18 mouse cellular contexts compared by ENCODE assay signal in the genomic region with DNA sequence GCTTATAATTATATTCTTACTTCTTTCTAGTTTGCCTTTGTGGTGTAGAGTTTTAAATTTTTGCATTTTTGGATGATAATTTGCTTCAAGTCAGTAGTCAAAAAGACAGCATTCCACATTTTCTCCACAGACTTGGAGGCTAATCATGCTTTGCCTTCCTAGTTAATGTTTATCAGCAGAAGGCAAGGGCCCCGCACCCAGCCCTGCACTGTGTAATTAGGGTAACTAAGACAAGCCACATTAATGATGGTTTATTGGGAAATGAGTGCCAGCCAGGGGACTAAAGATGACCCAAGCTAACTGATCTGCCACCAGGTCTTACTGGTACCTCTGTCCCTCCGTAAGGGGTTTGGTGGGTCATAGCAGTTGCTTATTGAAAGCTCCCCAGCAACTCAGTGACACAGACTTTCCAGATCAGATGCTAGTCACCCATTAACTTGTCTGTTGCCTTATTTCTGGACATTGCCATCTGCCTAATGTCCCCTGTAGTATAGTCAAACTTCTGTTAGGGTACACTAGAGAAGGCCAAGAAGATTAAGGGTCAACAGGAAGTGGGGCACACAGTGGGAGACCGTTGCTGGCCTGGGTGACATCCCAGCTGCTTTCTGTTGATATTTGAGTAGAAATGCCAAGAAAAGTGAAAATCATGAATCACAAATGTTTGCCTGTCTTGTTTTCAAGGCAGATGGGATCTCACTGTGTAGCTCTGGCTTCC. TPM values are rescaled to one million over a fixed set of nuclear protein-coding genes. Genes with fewer than 3 reads are reported as not detected.
DNase-seq lines count a peak whose midpoint lies in the region; ATAC-seq and TF ChIP-seq lines count a peak whose summit lies in the region.
"Had no signal": no experiment of that assay in that cellular context is flagged by ENCODE, and none has a peak within 500 bp of the region (broad histone marks: within the 10 kb centered on the region; RNA-seq: fewer than 3 reads in every experiment).

No protein-coding gene starts in this region.

- no peak overlapping the region for H3K9ac ChIP-seq in lung, postnatal 0 days (replicated peaks; ENCODE audit: low read depth)
- no peak overlapping the region for H3K9ac ChIP-seq in kidney, embryonic 15.5 days
- peak overlapping the region; percentile 9; the same call in 1 of the 2 replicates for H3K9ac ChIP-seq in liver, embryonic 11.5 days (ENCODE audit: low read depth, low read length)
- no peak overlapping the region for H3K9ac ChIP-seq in stomach, postnatal 0 days (ENCODE audit: low read length)
- H3K9ac ChIP-seq: embryonic facial prominence, embryonic 15.5 days; forebrain, embryonic 12.5 days; limb, embryonic 12.5 days; neural tube, embryonic 13.5 days had no signal

- no peak overlapping the region for H3K4me3 ChIP-seq in lung, postnatal 0 days (ENCODE audit: low read depth, low read length)
- no peak overlapping the region for H3K4me3 ChIP-seq in lung, adult 2 months (replicated peaks; ENCODE audit: extremely low read depth, low read depth, low read length)
- H3K4me3 ChIP-seq in kidney, embryonic 15.5 days (replicated peaks) = no peak overlapping the region
- H3K4me3 ChIP-seq in liver, embryonic 11.5 days (ENCODE audit: low read depth, low read length) = no peak overlapping the region
- no peak overlapping the region for H3K4me3 ChIP-seq in stomach, postnatal 0 days (ENCODE audit: low read depth, low read length)
- H3K4me3 ChIP-seq: embryonic facial prominence, embryonic 15.5 days; forebrain, embryonic 12.5 days; heart, embryonic 10.5 days; limb, embryonic 12.5 days; neural tube, embryonic 13.5 days had no signal

- TF ChIP-seq CTCF in lung, postnatal 0 days (IDR thresholded peaks at IDR 0.05) = no peak
- no peak for TF ChIP-seq CTCF in lung, adult 2 months (IDR thresholded peaks at IDR 0.05; ENCODE audit: insufficient read depth, low read length)
- TF ChIP-seq CTCF in stomach, postnatal 0 days (IDR thresholded peaks at IDR 0.05; ENCODE audit: low read depth) = no peak

- peak; percentile 28 for DNase-seq in lung, postnatal 0 days (ENCODE audit: low spot score)
- DNase-seq in lung, adult 2 months = no peak
- DNase-seq in liver, embryonic 11.5 days (ENCODE audit: low spot score) = no peak
- no peak for DNase-seq in stomach, postnatal 0 days (ENCODE audit: low spot score)
- no peak for DNase-seq in left cerebral cortex, adult 18-20 months (ENCODE audit: low spot score in 2 of 2)
- DNase-seq in cerebellum, postnatal 36 days = no peak
- DNase-seq: adrenal gland, postnatal 14 days; B cell, adult 2 months; retina, postnatal 1 day; spleen, adult 18-20 months had no signal

- ATAC-seq in lung, postnatal 0 days = peak; percentile 4; the same call in 1 of the 2 replicates
- ATAC-seq in kidney, embryonic 15.5 days (replicated peaks; ENCODE audit: low FRiP score) = no peak
- no peak for ATAC-seq in liver, embryonic 11.5 days (replicated peaks; ENCODE audit: low FRiP score)
- no peak for ATAC-seq in stomach, postnatal 0 days (ENCODE audit: low FRiP score, low TSS enrichment)
- ATAC-seq in monocyte, adult 5-6 weeks (replicated peaks; ENCODE audit: insufficient number of reproducible peaks, low FRiP score, low TSS enrichment, poor library complexity, severe bottlenecking) = no peak

- no peak overlapping the region for H3K4me2 ChIP-seq in lung, postnatal 0 days (replicated peaks; ENCODE audit: low read depth, low read length)
- H3K4me2 ChIP-seq in kidney, embryonic 15.5 days = 0 out of 2 replicates have a peak overlapping the region, but pooled peaks have one; percentile 3
- H3K4me2 ChIP-seq in liver, embryonic 11.5 days = peak overlapping the region; percentile 33
- H3K4me2 ChIP-seq in stomach, postnatal 0 days (replicated peaks; ENCODE audit: low read depth) = no peak overlapping the region
- H3K4me2 ChIP-seq: embryonic facial prominence, embryonic 15.5 days; forebrain, embryonic 12.5 days; limb, embryonic 12.5 days; neural tube, embryonic 13.5 days had no signal

- 0 out of 2 replicates have a peak, but pooled peaks cover 7% of the 10 kb centered on the region for H3K36me3 ChIP-seq in lung, postnatal 0 days (ENCODE audit: insufficient read depth, low read length)
- H3K36me3 ChIP-seq in kidney, embryonic 15.5 days = peaks cover 23% of the 10 kb centered on the region
- H3K36me3 ChIP-seq in liver, embryonic 11.5 days (ENCODE audit: control insufficient read depth, insufficient read depth, low read length) = peaks cover 15% of the 10 kb centered on the region
- H3K36me3 ChIP-seq in stomach, postnatal 0 days (ENCODE audit: control insufficient read depth, insufficient read depth, low read length) = peaks cover 12% of the 10 kb centered on the region; the same call in 1 of the 2 replicates

- no peak for TF ChIP-seq POLR2A in lung, adult 2 months (IDR thresholded peaks at IDR 0.05; ENCODE audit: borderline replicate concordance, extremely low read depth, low read depth, low read length)

- H3K27me3 ChIP-seq in lung, postnatal 0 days (replicated peaks; ENCODE audit: insufficient read depth, low read length) = no peaks in the 10 kb centered on the region
- no peaks in the 10 kb centered on the region for H3K27me3 ChIP-seq in kidney, embryonic 15.5 days
- H3K27me3 ChIP-seq in liver, embryonic 11.5 days (replicated peaks; ENCODE audit: control insufficient read depth, insufficient read depth, low read length) = no peaks in the 10 kb centered on the region
- no peaks in the 10 kb centered on the region for H3K27me3 ChIP-seq in stomach, postnatal 0 days (ENCODE audit: control insufficient read depth, insufficient read depth, low read length)
- H3K27me3 ChIP-seq: embryonic facial prominence, embryonic 15.5 days; forebrain, embryonic 12.5 days; limb, embryonic 12.5 days; megakaryocyte, embryonic 14.5 days; neural tube, embryonic 13.5 days had no signal

- 63% methylated on average over 3 of the region's 3 CpGs for WGBS in lung, postnatal 0 days
- WGBS in lung, adult 2 months = 68% methylated on average over 3 of the region's 3 CpGs
- 61% methylated on average over 3 of the region's 3 CpGs for WGBS in kidney, embryonic 15.5 days
- 61% methylated on average over 3 of the region's 3 CpGs for WGBS in liver, embryonic 11.5 days
- WGBS in stomach, postnatal 0 days = 56% methylated on average over 3 of the region's 3 CpGs

- H3K4me1 ChIP-seq in lung, postnatal 0 days (ENCODE audit: insufficient read depth, low read depth, low read length) = no peaks in the 10 kb centered on the region
- H3K4me1 ChIP-seq in lung, adult 2 months (ENCODE audit: control insufficient read depth, insufficient read depth, low read length) = peaks cover 3% of the 10 kb centered on the region; the same call in 1 of the 2 replicates
- peaks cover 39% of the 10 kb centered on the region for H3K4me1 ChIP-seq in kidney, embryonic 15.5 days
- H3K4me1 ChIP-seq in liver, embryonic 11.5 days (replicated peaks; ENCODE audit: control insufficient read depth, insufficient read depth, low read length) = peaks cover 21% of the 10 kb centered on the region
- H3K4me1 ChIP-seq in stomach, postnatal 0 days (replicated peaks; ENCODE audit: control insufficient read depth, insufficient read depth) = no peaks in the 10 kb centered on the region

- H3K9me3 ChIP-seq in lung, postnatal 0 days (ENCODE audit: low read length) = no peaks in the 10 kb centered on the region
- no peaks in the 10 kb centered on the region for H3K9me3 ChIP-seq in kidney, embryonic 15.5 days (replicated peaks)
- no peaks in the 10 kb centered on the region for H3K9me3 ChIP-seq in liver, embryonic 11.5 days (ENCODE audit: control insufficient read depth, low read length)
- H3K9me3 ChIP-seq in stomach, postnatal 0 days (ENCODE audit: control insufficient read depth, low read length) = no peaks in the 10 kb centered on the region
- H3K9me3 ChIP-seq: embryonic facial prominence, embryonic 15.5 days; forebrain, embryonic 12.5 days; heart, embryonic 10.5 days; limb, embryonic 12.5 days; megakaryocyte, embryonic 14.5 days; neural tube, embryonic 13.5 days had no signal

- H3K27ac ChIP-seq in lung, postnatal 0 days (ENCODE audit: low read length) = peak overlapping the region; percentile 51
- H3K27ac ChIP-seq in kidney, embryonic 15.5 days = peak overlapping the region; percentile 76
- H3K27ac ChIP-seq in liver, embryonic 11.5 days (ENCODE audit: low read depth, low read length) = peak overlapping the region; percentile 51
- H3K27ac ChIP-seq in stomach, postnatal 0 days (replicated peaks) = peak overlapping the region; percentile 25; the same call in 1 of the 2 replicates
- H3K27ac ChIP-seq: embryonic facial prominence, embryonic 15.5 days; forebrain, embryonic 12.5 days; heart, embryonic 10.5 days; limb, embryonic 12.5 days; neural tube, embryonic 13.5 days had no signal

- no peak for TF ChIP-seq EP300 in lung, postnatal 0 days (IDR thresholded peaks at IDR 0.05)
- no peak for TF ChIP-seq EP300 in stomach, postnatal 0 days (optimal IDR thresholded peaks at IDR 0.05)

RNA-seq across cellular contexts. Expression of a gene that starts 3.2 kb away (rescaled TPM):
- polyA plus RNA-seq in lung, postnatal 0 days (2015; fragmentation: Nextera tagmentation; extraction: Ambion mirVana) = 8.7 and 11.1 TPM in 2 replicates
- 23.7 and 26.6 TPM in 2 replicates for polyA plus RNA-seq in lung, adult 2 months (2012; rRNA removed)
- 21.7 and 22.2 TPM in 2 replicates for polyA plus RNA-seq in kidney, embryonic 15.5 days (2015; fragmentation: Nextera tagmentation; extraction: Ambion mirVana)
- polyA plus RNA-seq in liver, embryonic 11.5 days (2014; fragmentation: Nextera tagmentation; extraction: Ambion mirVana) = 36.9 and 37.0 TPM in 2 replicates
- polyA plus RNA-seq in stomach, postnatal 0 days (2015; fragmentation: Nextera tagmentation; extraction: Ambion mirVana) = 8.2 and 8.9 TPM in 2 replicates
- total RNA-seq in monocyte, adult 5-6 weeks (2017) = 18.4 to 25.4 TPM (median 25.1 TPM) in 3 replicates
- 10 to 100 TPM; 18.8 to 20.8 TPM for total RNA-seq in left cerebral cortex, adult 18-20 months (2021)

RNA-seq across cellular contexts. Expression of a gene that starts 20.5 kb away (rescaled TPM):
- polyA plus RNA-seq in lung, postnatal 0 days (2015; fragmentation: Nextera tagmentation; extraction: Ambion mirVana) = not detected in 2 replicates
- polyA plus RNA-seq in lung, adult 2 months (2012; rRNA removed) = 0.11 and 0.12 TPM in 2 replicates
- polyA plus RNA-seq in kidney, embryonic 15.5 days (2015; fragmentation: Nextera tagmentation; extraction: Ambion mirVana) = 0.06 and 0.10 TPM in 2 replicates
- polyA plus RNA-seq in liver, embryonic 11.5 days (2014; fragmentation: Nextera tagmentation; extraction: Ambion mirVana) = 0.05 and 0.10 TPM in 2 replicates
- 0.02 TPM in 1 of 2 replicates, not detected in the other for polyA plus RNA-seq in stomach, postnatal 0 days (2015; fragmentation: Nextera tagmentation; extraction: Ambion mirVana)
- not detected in 3 replicates for total RNA-seq in monocyte, adult 5-6 weeks (2017)
- under 1 TPM; 0.16 to 0.26 TPM for total RNA-seq in left cerebral cortex, adult 18-20 months (2021)
- total RNA-seq: adrenal gland, postnatal 14 days had no signal

RNA-seq across cellular contexts. Expression of a gene that starts 49.5 kb away (rescaled TPM):
- 0.62 and 0.87 TPM in 2 replicates for polyA plus RNA-seq in lung, postnatal 0 days (2015; fragmentation: Nextera tagmentation; extraction: Ambion mirVana)
- 1.4 and 4.6 TPM in 2 replicates for polyA plus RNA-seq in lung, adult 2 months (2012; rRNA removed)
- polyA plus RNA-seq in kidney, embryonic 15.5 days (2015; fragmentation: Nextera tagmentation; extraction: Ambion mirVana) = 0.53 and 0.73 TPM in 2 replicates
- polyA plus RNA-seq in liver, embryonic 11.5 days (2014; fragmentation: Nextera tagmentation; extraction: Ambion mirVana) = 0.17 and 0.64 TPM in 2 replicates
- polyA plus RNA-seq in stomach, postnatal 0 days (2015; fragmentation: Nextera tagmentation; extraction: Ambion mirVana) = 0.61 and 0.80 TPM in 2 replicates
- total RNA-seq in monocyte, adult 5-6 weeks (2017) = 1.2 to 11.7 TPM (median 3.0 TPM) in 3 replicates
- total RNA-seq in left cerebral cortex, adult 18-20 months (2021) = under 1 TPM; 0.26 to 0.30 TPM

RNA-seq across cellular contexts. Expression of a gene that starts 51.3 kb away (rescaled TPM):
- 55.5 and 58.3 TPM in 2 replicates for polyA plus RNA-seq in lung, postnatal 0 days (2015; fragmentation: Nextera tagmentation; extraction: Ambion mirVana)
- polyA plus RNA-seq in lung, adult 2 months (2012; rRNA removed) = 21.7 and 29.8 TPM in 2 replicates
- 72.6 and 77.9 TPM in 2 replicates for polyA plus RNA-seq in kidney, embryonic 15.5 days (2015; fragmentation: Nextera tagmentation; extraction: Ambion mirVana)
- 78.5 and 81.4 TPM in 2 replicates for polyA plus RNA-seq in liver, embryonic 11.5 days (2014; fragmentation: Nextera tagmentation; extraction: Ambion mirVana)
- 56.9 and 61.7 TPM in 2 replicates for polyA plus RNA-seq in stomach, postnatal 0 days (2015; fragmentation: Nextera tagmentation; extraction: Ambion mirVana)
- total RNA-seq in monocyte, adult 5-6 weeks (2017) = 75.0 to 85.6 TPM (median 83.2 TPM) in 3 replicates
- 10 to 100 TPM; 57.6 to 57.9 TPM for total RNA-seq in left cerebral cortex, adult 18-20 months (2021)

Comparison
In these comparisons a context has a peak if more than half of its experiments do, and no peak if none do; other contexts are left out.
1. H3K27ac ChIP-seq: peak in every context shown above with its lines; median percentile 76 in kidney, embryonic 15.5 days; 51 in lung, postnatal 0 days; 51 in liver, embryonic 11.5 days; 25 in stomach, postnatal 0 days.
2. H3K4me2 ChIP-seq: peak in kidney, embryonic 15.5 days (single experiment) and liver, embryonic 11.5 days (single experiment); none in lung, postnatal 0 days (single experiment) and stomach, postnatal 0 days (single experiment).